Mouse (Mus musculus): ENCODE measurements around the gene Itgb2.

- TF ChIP-seq POLR2A (IDR thresholded peaks at IDR 0.05; ENCODE audit: low read depth, low read length): no peak
- no peak for TF ChIP-seq CTCF (IDR thresholded peaks at IDR 0.05; ENCODE audit: extremely low read depth, insufficient read depth, insufficient read length, insufficient replicate concordance)
Measured at GRCm38 (mm10) chr10:77573162-77573561, 43.1 kb downstream of the Itgb2 start.

Measured in spleen, adult 2 months (tissue).